Mouse (Mus musculus) forebrain, postnatal 0 days (tissue): ENCODE data around the gene D930048N14Rik. TPM values are rescaled to one million over a fixed set of nuclear protein-coding genes. Genes with fewer than 3 reads are reported as not detected.

Experiments used
- ATAC-seq: fragments of 200-750 bp; cut with Nextera tagmentation; 2 replicates; pipeline ENCODE4 v1.8.0; 2017; ENCODE audit warnings: mild to moderate bottlenecking, moderate library complexity
- DNase-seq: peaks from one replicate; pipeline ENCODE4 v3.0.0-alpha.2; 2015
- H3K27ac ChIP-seq: fragments of 300-500 bp; sonication (generic); 2 replicates; pipeline ENCODE4 v1.5.1; 2014; ENCODE audit warnings: low read depth, mild to moderate bottlenecking, antibody characterized with exemption, low read length, moderate library complexity, mixed read lengths
- H3K27me3 ChIP-seq: fragments of 300-500 bp; sonication (generic); 2 replicates; pipeline ENCODE4 v1.6.1; 2014; ENCODE audit warnings: mild to moderate bottlenecking, low read length, mixed read lengths; ENCODE audit not compliant: insufficient read depth
- H3K36me3 ChIP-seq: fragments of 300-500 bp; sonication (generic); 2 replicates; pipeline ENCODE4 v1.6.1; 2014; ENCODE audit warnings: mild to moderate bottlenecking, moderate library complexity; ENCODE audit not compliant: insufficient read depth
- H3K4me1 ChIP-seq: fragments of 300-500 bp; sonication (generic); 2 replicates; pipeline ENCODE4 v1.6.1; 2014; ENCODE audit warnings: antibody characterized with exemption; ENCODE audit not compliant: insufficient read depth
- H3K4me2 ChIP-seq: fragments of 300-500 bp; sonication (generic); 2 replicates; pipeline ENCODE4 v1.6.1; 2014; ENCODE audit warnings: low read depth, mild to moderate bottlenecking, moderate library complexity
- H3K4me3 ChIP-seq: fragments of 300-500 bp; sonication (generic); 2 replicates; pipeline ENCODE4 v1.5.1; 2014; ENCODE audit warnings: low read depth, low read length, mixed read lengths
- H3K9ac ChIP-seq: fragments of 300-500 bp; sonication (generic); 2 replicates; pipeline ENCODE4 v1.6.1; 2014; ENCODE audit warnings: mild to moderate bottlenecking
- H3K9me3 ChIP-seq: fragments of 300-500 bp; sonication (generic); 2 replicates; pipeline ENCODE4 v1.6.1; 2016; ENCODE audit warnings: low read length
- CTCF ChIP-seq: sonication (generic); IDR thresholded peaks from 2 replicates; pipeline ENCODE4 v1.5.1; 2016; ENCODE audit warnings: antibody characterized with exemption, control low read depth, low read depth
- WGBS: fragments of 180-500 bp; shearing (Covaris S2); extraction: QIAGEN DNeasy Blood & Tissue Kit; methylation state at CpG from one replicate; pipeline ENCODE4 v1.1.7; 2014; 5-methylcytosine and 5-hydroxymethylcytosine counted together
- polyA plus RNA-seq: library from polyadenylated mRNA; unstranded; fragments of >200 nt; fragmentation: Nextera tagmentation; extraction: Ambion mirVana; gene quantifications from 2 replicates; pipeline ENCODE4 v1.2.1, GENCODE M21; 2015
- total RNA-seq: library from RNA; depleted of rRNA; stranded (reverse); fragments of >200 nt; gene quantifications from 2 replicates; pipeline ENCODE4 v1.2.3, GENCODE M21; 2014

Gene D930048N14Rik
- total and polyA plus RNA-seq, 2 experiments from 2014 or later, result 0.46 to 1.1 TPM

DNA sequence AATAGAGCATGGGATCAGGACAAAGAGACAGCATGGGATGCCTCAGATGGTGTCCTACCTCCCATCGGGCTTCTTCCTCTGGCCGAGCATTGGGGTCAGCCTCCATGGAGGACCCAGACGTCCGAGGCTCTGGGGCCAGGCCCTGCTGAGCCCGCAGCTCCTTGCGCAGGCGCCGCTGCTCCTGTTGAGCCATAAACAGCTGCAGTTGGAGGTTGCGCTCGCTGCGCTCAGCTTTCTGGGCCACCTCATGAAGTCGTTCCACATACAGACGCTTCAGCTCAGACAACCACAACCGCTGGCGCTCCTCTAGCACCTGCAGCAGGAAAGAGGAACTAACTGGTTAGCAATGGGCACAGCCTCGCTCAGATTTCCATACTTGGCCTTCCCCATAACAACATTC, 6.5 kb upstream of the D930048N14Rik start:
- Histone ChIP-seq H3K27ac (no peak overlapping the region), H3K4me2 (no peak overlapping the region), H3K36me3 (peaks cover 8% of the 10 kb centered on the region; the same call in 1 of the 2 replicates), H3K9me3 (no peaks in the 10 kb centered on the region), H3K27me3 (no peaks in the 10 kb centered on the region), H3K4me1 (no peaks in the 10 kb centered on the region), H3K9ac (no peak overlapping the region), H3K4me3 (no peak overlapping the region)
- WGBS, result 77% methylated on average over 16 of the region's 16 CpGs
- DNase-seq, result no peak
- no peak for ATAC-seq
- TF ChIP-seq CTCF, result no peak

GRCm38 (mm10) chr11:51645293-51645692, 5.5 kb upstream of the D930048N14Rik start:
- Histone ChIP-seq H3K4me3 (no peak overlapping the region), H3K27ac (no peak overlapping the region), H3K4me1 (no peaks in the 10 kb centered on the region), H3K36me3 (peaks cover 8% of the 10 kb centered on the region; the same call in 1 of the 2 replicates), H3K9ac (no peak overlapping the region), H3K4me2 (no peak overlapping the region), H3K9me3 (no peaks in the 10 kb centered on the region), H3K27me3 (no peaks in the 10 kb centered on the region)
- ATAC-seq (no peak), DNase-seq (no peak)
- whole genome bisulfite sequencing, result 63% methylated on average over 13 of the region's 13 CpGs
- TF ChIP-seq CTCF, result no peak

DNA sequence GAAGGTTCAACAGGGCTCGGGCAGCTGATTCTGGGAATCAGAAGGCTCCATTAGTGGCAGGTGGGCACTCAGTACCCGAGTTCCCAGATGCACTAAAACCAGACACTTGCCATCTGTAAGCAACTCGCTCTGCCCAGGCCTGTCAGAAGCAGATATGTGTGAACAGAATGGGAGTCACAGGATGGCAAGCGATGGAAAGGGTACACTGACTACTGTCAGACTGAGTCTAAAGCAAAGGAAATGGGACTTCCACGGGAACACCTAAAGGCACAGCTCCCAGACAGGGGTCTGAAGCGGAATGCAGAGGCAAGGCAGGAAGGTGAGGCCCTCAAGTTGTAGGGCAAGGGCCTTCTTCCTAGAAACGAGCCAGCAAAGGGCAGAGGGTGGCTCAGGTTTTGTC, 4.5 kb upstream of the D930048N14Rik start:
- H3K9ac ChIP-seq, result no peak overlapping the region
- DNase-seq (no peak), ATAC-seq (no peak)

DNA sequence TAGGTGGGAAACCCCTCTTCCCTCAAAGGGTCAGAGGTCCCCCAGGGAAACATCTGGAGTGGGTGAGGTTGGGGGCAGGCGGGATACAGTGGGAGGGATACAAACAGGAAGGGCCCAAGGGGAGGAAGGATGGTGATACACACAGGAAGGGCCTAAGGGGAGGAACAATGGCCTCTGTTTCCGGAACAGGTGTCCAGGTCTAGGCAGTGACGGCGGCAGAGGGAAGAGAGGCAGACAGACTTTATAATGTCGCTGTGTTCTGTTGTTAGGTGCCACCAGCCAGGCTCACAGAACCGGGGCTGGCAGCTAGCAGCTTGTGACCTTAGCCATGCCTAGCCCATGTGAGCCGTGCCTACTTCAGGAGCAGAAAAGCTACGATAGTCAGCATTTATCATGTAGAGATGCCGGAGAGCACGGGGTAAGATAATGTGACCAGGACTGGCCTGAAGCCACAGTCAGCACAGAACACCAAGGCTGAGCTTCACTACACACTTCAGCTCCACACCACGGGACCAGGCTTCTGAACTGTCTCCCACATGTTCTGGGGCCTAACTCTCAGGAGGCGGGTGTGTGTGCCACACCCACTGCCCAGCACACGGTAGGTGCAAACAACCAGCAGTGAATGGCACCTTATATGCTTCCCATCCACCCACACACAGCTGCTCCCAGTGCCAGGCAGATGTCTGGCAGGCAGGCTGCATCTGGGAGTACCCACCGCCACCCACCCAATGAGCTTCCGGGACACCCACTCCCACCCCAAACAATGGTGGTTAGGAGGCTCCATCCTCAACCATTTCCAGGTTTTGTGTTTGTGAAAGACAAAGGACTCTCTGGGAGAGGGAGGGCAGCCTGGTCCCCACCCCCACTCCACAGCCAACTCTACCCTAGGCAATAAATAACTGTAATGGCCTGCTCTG, 3.7 kb upstream of the D930048N14Rik start:
- H3K9me3 ChIP-seq, result no peaks in the 10 kb centered on the region
- H3K36me3 ChIP-seq, result peaks cover 8% of the 10 kb centered on the region; the same call in 1 of the 2 replicates
- H3K4me1 ChIP-seq, result no peaks in the 10 kb centered on the region
- no peaks in the 10 kb centered on the region for H3K27me3 ChIP-seq
- no peak overlapping the region for H3K4me3 ChIP-seq
- no peak for TF ChIP-seq CTCF
- DNase-seq (no peak), ATAC-seq (no peak)
- 80% methylated on average over 15 of the region's 15 CpGs for WGBS
- H3K4me2 ChIP-seq, result no peak overlapping the region
- no peak overlapping the region for H3K27ac ChIP-seq
- H3K9ac ChIP-seq, result no peak overlapping the region

More for the DNA sequence above, 4.5 kb upstream of the D930048N14Rik start:
- H3K27ac ChIP-seq, result no peak overlapping the region
- H3K27me3 ChIP-seq, result no peaks in the 10 kb centered on the region
- H3K36me3 ChIP-seq, result peaks cover 8% of the 10 kb centered on the region; the same call in 1 of the 2 replicates
- 79% methylated on average over 7 of the region's 7 CpGs for WGBS
- no peak overlapping the region for H3K4me2 ChIP-seq
- no peak for TF ChIP-seq CTCF
- H3K4me3 ChIP-seq, result no peak overlapping the region
- no peaks in the 10 kb centered on the region for H3K4me1 ChIP-seq
- no peaks in the 10 kb centered on the region for H3K9me3 ChIP-seq

DNA sequence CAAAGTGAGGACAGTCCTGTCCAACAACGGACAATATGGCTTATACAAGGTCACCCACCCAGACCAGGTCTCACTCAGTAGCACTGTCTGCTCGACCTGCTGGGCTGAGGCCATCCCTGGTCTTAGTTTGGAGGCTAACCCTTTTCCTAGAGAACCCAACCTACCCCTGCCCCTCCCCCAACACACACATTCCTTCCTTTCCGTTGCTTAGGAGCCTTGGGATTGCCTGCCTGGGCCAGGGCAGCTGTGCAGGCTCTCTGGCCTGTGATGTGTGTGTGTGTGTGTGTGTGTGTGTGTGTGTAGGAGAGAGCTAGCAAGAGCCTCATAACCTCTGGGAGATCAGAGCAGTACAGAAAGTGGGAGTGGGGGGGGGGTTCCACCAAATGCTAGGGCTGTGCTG, 2.2 kb upstream of the D930048N14Rik start:
- H3K4me2 ChIP-seq, result peak overlapping the region; percentile 86; the same call in 1 of the 2 replicates
- no peaks in the 10 kb centered on the region for H3K27me3 ChIP-seq
- 19% methylated on average over 3 of the region's 3 CpGs for WGBS
- no peak overlapping the region for H3K4me3 ChIP-seq
- peaks cover 8% of the 10 kb centered on the region; the same call in 1 of the 2 replicates for H3K36me3 ChIP-seq
- H3K27ac ChIP-seq, result no peak overlapping the region
- no peaks in the 10 kb centered on the region for H3K9me3 ChIP-seq
- TF ChIP-seq CTCF, result no peak
- no peaks in the 10 kb centered on the region for H3K4me1 ChIP-seq
- no peak for ATAC-seq
- no peak overlapping the region for H3K9ac ChIP-seq
- no peak for DNase-seq

GRCm38 (mm10) chr11:51649111-51649888, 1.5 kb upstream of the D930048N14Rik start:
- H3K27ac ChIP-seq, result no peak overlapping the region
- H3K27me3 ChIP-seq, result no peaks in the 10 kb centered on the region
- ATAC-seq (0 out of 2 replicates have a peak, but pooled peaks have one; percentile 2), DNase-seq (no peak)
- 35% methylated on average over 11 of the region's 11 CpGs for WGBS
- no peaks in the 10 kb centered on the region for H3K4me1 ChIP-seq
- H3K9me3 ChIP-seq, result no peaks in the 10 kb centered on the region
- peak overlapping the region; percentile 73; the same call in 1 of the 2 replicates for H3K9ac ChIP-seq
- H3K4me3 ChIP-seq, result peak overlapping the region; percentile 64
- no peak for TF ChIP-seq CTCF
- H3K4me2 ChIP-seq, result peak overlapping the region; percentile 86
- peaks cover 5% of the 10 kb centered on the region; the same call in 1 of the 2 replicates for H3K36me3 ChIP-seq
